Mouse (Mus musculus) subcutaneous adipose tissue, adult 2 months (tissue): ENCODE results near the gene Wrnip1. TPM values are rescaled to one million over a fixed set of nuclear protein-coding genes. Genes with fewer than 3 reads are reported as not detected.

Experiments
- polyA plus RNA-seq: library from polyadenylated mRNA; depleted of rRNA; stranded (reverse); fragments of >200 nt; gene quantifications from 2 replicates; pipeline ENCODE4 v1.2.3, GENCODE M21; 2012; ENCODE audit warnings: low replicate concordance; rRNA removed

Wrnip1 gene
- polyA plus RNA-seq: 19.4 and 43.2 TPM in 2 replicates

DNA sequence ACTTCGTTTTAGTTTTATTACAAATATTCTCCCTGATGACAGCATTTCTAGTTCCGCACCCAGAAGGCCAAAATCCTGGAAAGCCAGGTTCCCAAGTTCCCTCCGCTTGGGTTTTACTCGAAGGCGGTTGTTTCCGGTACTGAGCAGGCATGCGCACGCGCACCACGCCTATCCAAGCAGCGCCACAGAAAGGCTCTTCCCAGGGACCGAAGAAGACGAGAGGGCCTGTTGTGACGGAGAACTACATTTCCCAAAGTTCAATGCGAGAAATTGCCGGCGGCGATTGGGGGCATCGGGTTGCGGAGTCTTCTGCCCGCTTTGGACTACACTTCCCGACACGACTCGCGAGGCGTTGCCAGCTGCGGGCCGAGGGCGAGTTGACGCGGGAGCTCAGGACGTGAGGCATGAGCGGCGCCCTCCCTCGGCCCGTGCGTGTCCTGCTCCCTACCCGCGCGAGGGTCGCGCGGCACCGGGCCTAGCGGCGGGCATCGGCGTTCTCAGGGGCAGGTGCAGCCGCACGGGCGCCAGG, at the start of gene Wrnip1:
Wrnip1 (plus strand) TSS at position 346 of the 529 bp plus-strand sequence.

DNA sequence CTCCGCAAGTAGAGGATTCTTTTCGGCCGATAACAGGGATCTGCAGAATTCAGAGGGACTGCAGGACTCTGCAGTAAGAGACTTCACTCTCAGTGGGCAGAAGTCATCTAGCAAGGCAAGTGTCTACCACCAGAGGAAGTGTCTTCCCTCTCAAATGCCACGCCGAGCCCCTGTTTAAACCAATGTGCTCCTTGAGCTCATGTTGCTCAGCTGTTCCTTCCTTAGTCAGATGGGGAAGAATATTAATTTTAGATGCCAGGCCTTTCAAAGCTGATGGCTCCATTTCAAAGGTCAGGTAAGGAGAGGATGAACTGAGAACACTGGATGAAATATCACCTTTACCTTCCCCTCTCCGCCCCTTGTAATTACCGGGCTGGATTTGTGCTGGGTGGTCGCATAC, 18.0 kb upstream of the Wrnip1 start, which contains the start of gene Mylk4:
Mylk4 (minus strand) TSS at position 139 of the 400 bp plus-strand sequence.

DNA sequence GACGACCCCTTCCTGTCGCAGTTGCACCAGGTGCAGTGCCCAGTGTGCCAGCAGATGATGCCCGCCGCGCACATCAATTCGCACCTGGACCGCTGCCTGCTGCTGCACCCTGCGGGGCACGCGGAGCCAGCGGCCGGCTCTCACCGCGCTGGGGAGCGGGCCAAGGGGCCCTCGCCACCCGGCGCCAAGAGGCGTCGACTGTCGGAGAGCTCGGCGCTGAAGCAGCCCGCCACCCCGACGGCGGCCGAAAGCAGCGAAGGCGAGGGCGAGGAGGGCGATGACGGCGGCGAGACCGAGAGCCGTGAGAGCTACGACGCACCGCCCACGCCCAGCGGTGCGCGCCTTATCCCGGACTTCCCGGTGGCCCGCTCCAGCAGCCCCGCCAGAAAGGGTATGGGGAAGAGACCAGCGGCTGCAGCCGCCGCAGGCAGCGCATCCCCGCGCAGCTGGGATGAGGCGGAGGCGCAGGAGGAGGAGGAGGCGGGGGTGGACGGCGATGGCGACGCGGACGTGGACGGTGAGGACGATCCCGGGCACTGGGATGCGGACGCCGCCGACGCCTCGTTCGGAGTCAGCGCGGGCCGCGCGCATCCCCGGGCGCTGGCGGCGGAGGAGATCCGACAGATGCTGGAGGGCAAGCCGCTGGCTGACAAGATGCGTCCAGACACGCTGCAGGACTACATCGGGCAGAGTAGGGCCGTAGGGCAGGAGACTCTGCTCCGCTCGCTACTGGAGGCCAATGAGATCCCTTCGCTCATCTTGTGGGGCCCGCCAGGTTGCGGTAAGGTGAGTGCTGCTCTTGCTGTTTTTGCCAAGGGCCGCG, 632 bp downstream of the Wrnip1 start, which contains the start of gene D930007J09Rik:
D930007J09Rik (minus strand) TSS at position 591 of the 823 bp plus-strand sequence.

DNA sequence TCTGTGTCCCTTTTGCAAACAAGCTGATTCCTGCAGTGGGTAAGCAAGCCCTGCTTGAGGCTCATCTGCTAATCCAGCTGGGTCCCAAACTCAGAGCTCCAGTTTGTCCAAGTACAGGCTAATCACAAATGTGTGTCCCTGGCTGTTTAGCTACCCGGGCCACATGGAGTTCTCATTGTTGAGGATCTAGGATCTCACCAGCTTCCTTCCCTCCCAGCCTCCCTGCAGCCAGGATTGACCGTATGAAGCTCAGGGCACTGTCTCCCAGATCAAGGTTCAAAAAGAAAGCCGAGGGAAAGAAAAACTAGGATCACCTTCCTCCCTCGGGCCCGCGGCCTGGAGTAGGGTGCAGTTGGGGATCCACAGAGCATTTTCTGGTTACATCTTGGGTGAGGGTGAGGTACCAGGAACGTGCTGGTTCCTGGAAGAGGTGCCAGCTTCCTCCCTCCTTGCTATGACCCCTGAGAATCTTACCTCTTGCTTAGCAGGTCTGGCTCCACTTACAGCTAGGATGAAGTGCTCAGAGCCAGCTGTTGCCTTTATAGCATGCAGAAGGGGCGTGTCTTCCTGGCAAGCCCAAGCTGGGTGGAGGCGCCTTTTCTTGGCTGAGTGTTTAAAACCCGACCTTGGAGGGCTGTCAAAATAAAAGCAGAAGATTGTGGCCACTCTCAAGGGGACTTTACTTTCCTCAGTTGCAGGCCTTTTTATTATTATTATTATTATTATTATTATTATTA, 49.0 kb downstream of the Wrnip1 start, which contains the start of gene Serpinb1a:
Serpinb1a (minus strand) TSS at position 518 of the 737 bp plus-strand sequence.

Other genes starting within 250 kb of the Wrnip1 start
- 0.03 and 0.17 TPM in 2 replicates for gene Mylk4, start 18.1 kb upstream of the Wrnip1 start, polyA plus RNA-seq
- gene D930007J09Rik, start 811 bp downstream of the Wrnip1 start, polyA plus RNA-seq: not detected in 2 replicates
- 8.1 and 29.2 TPM in 2 replicates for gene Serpinb1a, start 49.1 kb downstream of the Wrnip1 start, polyA plus RNA-seq
- gene Serpinb1c, start 96.2 kb downstream of the Wrnip1 start, polyA plus RNA-seq: not detected in 2 replicates
- 4.3 and 7.8 TPM in 2 replicates for gene Serpinb6b, start 163.2 kb downstream of the Wrnip1 start, polyA plus RNA-seq
- gene Serpinb9, start 201.2 kb downstream of the Wrnip1 start, polyA plus RNA-seq: 9.9 and 12.9 TPM in 2 replicates
- gene Serpinb9b, start 225.4 kb downstream of the Wrnip1 start, polyA plus RNA-seq: 0.21 and 0.30 TPM in 2 replicates